Mouse (Mus musculus) MN1 (cell line): Measurements from ENCODE around the gene Actr3.
A peak's percentile ranks its signal among the peaks of the same experiment; 100 is the strongest.
"Not testable (repeated sequence)": the region's sequence is repeated elsewhere in the genome, so short reads cannot be mapped to it uniquely, and the experiment has no call there.

Experiments
- DNase-seq: peaks from one replicate; pipeline ENCODE4 v3.0.0-alpha.2; 2016; ENCODE audit warnings: low spot score

Gene Actr3

GRCm38 (mm10) chr1:125437927-125438326 lies 2.4 kb upstream of the Actr3 start:
- no peak for DNase-seq

GRCm38 (mm10) chr1:125437161-125437560 lies 1.6 kb upstream of the Actr3 start:
- DNase-seq: no peak

GRCm38 (mm10) chr1:125435018-125435368 lies 534 bp downstream of the Actr3 start:
- no peak for DNase-seq

DNA sequence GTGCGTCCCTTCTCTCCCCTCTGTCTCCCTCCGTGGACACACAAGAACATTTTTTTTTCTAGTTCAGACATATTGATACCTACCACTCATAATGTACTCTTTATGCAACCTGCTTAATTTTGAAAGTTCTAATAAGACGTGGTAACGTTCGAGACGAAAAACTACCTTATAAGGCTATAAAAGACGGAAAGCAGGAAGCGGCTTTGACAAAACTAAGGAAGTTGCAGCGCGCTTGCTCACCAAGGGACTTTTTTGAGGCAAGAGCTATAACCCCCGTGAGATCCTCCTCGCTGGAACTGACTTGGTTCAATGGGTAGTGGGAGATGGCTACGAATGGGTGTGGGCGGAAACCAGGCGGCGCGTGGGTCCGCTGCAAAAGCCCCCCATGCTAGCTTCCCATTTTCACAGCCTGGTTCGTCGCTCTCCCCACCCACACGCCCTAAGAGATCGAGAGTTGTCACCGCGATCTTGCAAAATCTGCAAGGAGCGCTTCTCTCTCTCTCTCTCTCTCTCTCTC lies 984 bp downstream of the Actr3 start:
- peak; percentile 36 for DNase-seq

GRCm38 (mm10) chr1:125431286-125431685 lies 4.2 kb downstream of the Actr3 start:
- DNase-seq: no peak

- no peak for DNase-seq
Observed at GRCm38 (mm10) chr1:125430737-125431136, 4.8 kb downstream of the Actr3 start.

GRCm38 (mm10) chr1:125429984-125430383 lies 5.5 kb downstream of the Actr3 start:
- no peak for DNase-seq

DNA sequence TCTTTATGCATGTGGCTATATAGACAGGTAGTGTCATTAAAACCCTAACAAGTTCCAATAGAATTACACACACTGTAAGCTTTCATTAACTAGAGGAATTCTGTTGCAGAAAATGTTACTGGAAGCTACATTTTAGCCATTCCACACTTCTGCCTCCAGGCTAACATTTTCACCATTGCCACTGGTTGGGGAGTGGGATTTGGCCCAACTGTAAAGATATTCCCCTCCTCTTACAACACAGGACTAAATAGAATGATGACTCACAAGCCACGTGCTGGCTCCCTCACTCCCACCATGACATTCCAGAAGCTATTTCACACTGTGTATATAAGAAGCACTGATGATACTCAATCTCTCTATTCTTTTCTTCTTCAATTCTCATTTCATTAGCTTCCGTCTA lies 7.2 kb downstream of the Actr3 start:
- DNase-seq: no peak

DNA sequence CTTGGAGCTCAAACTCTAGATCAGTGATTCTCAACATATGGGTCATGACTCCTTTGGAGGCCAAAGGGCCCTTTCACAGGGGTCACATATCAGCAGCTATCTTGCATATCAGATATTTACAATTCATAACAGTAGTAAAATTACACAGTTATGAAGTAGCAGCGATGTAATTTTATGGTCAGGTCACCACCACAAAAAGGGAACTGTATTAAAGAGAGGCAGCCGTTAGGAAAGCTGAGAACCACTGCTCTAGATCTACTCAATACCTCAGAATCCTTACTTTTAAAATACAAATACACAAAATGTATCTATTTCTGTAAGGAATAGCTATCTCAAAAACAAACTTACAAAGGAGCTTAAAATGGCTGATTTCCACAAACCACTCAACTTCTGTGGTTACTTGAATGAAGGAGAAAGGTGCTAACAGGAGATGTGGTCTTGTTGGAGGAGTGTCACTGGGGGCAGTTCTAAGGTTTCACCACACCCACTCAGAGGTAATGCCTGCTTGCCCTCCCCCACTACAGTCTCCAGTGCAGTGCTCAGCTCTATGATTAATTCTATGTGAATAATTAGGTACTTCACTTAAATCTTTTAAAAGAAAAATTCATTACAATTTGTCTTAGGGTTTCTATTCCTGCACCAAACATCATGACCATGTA lies 9.0 kb downstream of the Actr3 start:
- no peak for DNase-seq

DNA sequence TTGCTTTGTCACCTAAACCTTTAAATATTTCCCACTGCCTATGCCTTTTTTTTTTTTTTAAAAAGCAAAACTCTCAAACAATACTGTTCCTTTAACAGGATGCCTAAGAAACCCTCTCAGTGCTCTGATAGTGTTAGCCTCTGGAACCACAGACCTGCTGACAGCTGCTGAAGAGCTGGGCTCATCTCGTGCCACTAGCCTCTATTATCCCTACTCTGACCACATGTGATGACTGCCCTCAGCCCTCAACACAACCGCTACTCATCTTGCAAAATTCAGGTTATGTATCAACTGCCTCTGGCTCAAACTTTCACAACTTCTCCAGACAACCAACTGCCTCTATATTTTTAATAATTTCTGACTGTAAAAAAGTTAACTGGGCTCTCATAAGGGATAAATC lies 15.6 kb downstream of the Actr3 start:
- no peak for DNase-seq

DNA sequence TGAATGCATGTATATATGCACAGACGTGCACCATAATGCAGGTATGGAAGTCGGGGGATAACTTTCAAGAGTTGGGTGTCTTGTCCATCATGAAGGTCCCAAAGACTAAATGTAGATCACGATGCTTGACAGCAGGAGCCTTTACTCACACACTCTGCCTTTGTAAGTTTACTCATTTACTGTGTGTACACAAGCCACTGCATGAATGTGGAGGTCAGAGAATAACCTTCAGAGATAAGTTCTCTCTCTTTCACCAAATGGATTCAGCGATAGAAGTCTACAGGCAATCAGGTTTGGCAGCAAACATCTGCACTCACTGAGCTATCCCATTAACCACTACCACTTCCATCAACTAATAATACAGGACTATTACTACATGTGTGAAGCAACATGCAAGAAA lies 16.8 kb downstream of the Actr3 start:
- DNase-seq: no peak

GRCm38 (mm10) chr1:125407220-125407619 lies 28.3 kb downstream of the Actr3 start:
- DNase-seq: no peak

GRCm38 (mm10) chr1:125395391-125395790 lies 40.1 kb downstream of the Actr3 start:
- no peak for DNase-seq

- DNase-seq: not testable (repeated sequence)
Observed at GRCm38 (mm10) chr1:125393324-125393723, 42.2 kb downstream of the Actr3 start.

DNA sequence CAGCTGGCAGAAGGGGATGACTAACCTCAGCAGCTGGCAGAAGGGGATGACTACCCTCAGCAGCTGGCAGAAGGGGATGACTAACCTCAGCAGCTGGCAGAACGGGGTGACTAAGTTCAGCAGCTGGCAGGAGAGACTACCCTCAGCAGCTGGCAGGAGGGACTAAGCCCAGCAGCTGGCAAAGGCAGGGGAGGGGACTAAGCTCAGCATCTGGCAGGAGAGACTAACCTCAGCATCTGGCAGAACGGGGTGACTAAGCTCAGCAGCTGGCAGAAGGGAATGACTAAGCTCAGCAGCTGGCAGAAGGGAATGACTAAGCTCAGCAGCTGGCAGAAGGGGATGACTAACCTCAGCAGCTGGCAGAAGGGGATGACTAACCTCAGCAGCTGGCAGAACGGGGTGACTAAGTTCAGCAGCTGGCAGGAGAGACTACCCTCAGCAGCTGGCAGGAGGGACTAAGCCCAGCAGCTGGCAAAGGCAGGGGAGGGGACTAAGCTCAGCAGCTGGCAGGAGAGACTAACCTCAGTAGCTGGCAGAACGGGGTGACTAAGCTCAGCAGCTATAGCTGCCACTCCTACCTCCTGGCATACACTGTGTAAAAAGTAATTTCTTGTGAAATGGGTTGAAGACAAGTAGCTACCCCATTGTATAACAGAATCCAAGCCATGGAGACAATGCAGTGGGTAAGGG lies 45.3 kb downstream of the Actr3 start:
- not testable (repeated sequence) for DNase-seq

DNA sequence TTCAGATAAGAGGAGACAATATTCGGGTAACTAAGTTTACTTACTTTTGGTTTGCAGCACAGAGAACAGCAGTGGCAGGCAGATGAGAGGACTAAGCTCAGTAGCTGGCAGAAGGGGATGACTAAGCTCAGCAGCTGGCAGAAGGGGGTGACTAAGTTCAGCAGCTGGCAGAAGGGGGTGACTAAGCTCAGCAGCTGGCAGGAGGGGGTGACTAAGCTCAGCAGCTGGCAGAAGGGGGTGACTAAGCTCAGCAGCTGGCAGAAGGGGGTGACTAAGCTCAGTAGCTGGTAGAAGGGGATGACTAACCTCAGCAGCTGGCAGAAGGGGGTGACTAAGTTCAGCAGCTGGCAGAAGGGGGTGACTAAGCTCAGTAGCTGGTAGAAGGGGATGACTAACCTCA lies 45.9 kb downstream of the Actr3 start:
- not testable (repeated sequence) for DNase-seq

DNA sequence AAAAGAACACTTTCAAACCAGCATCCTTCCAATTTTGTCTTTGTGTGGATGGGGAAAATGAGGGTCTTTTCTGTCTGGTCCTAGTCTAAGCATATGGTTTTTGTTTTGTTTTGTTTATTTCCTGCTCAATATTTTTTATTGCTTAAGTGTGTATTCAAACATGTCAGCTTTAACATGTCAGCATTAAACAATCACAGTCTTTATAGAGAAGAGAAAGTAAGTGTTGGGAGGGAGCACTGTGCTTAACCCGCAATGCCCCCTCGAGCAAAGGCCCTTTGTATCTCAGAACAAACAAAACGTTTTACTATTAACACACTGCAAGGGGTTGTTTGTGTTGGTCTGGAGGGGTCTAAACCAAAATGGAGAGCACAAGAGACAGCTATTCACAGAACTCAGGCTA lies 47.2 kb downstream of the Actr3 start:
- DNase-seq: no peak

DNA sequence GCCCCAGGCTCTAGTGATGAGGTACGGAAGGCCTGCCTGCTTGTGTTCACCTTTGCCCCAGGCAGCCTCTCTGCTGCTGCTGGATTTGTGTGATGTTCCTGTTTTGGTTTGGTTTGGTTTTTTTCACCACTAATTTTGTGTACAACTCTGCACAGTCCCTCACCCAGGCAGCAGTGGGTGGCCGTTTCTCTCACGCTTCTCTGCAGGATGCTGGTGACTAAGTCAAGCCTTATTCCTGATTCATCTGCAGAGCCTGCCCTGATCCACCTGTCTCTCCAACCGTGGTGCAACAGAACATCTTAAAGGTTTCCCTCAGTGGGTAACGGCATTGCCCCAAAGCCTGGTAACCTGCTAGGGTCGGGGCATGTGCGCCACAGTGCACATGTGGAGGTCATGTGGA lies 49.3 kb downstream of the Actr3 start:
- no peak for DNase-seq

DNA sequence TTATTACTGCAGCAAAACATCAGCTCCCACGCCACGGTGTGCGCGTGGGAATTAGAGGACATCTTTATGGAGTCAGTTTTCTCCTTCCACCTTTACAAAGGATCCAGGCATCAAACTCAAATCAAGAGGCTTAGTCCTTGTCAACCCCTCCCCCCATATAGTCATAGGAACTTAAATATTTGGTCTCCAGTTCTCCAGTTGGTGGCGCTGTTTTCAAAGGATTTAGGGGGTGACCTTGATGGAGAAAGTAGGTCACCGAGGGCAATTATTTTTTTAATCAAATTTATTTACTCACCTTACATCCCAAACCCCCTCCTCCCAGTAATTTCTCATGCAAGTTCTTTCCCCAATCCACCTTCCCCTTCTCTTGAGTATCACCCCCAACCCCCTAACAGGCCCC lies 52.9 kb downstream of the Actr3 start:
- no peak for DNase-seq

DNA sequence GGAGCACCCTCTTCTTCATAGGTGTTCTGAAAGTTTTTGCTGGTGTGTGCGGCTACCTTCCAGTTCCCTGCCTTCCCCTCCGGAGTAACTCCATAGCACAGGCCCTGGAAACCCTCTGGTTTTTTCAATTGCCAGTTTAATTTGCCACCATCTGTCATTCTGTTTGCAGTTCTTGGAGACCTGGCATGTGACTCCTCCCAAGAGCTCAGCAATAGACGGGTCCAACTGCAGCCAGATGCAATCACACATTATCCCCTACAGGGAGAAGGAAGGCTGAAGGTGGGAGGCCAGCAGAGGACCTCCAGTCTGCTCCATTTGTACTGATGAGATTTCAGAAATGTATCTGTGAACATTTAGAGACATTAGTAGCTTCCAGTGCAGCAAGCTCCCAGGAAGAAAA lies 56.6 kb downstream of the Actr3 start:
- DNase-seq: no peak

- DNase-seq: no peak
Observed at GRCm38 (mm10) chr1:125372855-125373254, 62.7 kb downstream of the Actr3 start.

DNA sequence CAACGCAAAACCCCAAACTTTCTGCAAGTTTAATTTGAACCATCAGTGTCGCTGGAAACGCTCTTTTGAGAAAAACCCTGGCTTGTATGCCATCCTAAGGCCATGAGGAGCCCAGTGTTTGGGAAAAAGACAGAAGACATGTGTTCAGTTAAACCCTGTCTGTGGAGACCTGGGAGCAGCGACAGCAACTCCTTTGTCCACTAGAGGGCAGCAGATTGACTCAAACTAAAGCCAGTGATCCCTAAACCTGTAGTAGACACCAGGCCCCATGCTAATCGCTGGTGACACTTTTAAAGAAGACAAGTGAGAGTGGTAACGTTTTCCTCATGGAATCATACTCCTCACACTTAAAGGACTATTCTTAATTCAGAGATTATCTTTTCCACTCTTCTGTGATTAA lies 64.7 kb downstream of the Actr3 start:
- DNase-seq: peak; percentile 68

DNA sequence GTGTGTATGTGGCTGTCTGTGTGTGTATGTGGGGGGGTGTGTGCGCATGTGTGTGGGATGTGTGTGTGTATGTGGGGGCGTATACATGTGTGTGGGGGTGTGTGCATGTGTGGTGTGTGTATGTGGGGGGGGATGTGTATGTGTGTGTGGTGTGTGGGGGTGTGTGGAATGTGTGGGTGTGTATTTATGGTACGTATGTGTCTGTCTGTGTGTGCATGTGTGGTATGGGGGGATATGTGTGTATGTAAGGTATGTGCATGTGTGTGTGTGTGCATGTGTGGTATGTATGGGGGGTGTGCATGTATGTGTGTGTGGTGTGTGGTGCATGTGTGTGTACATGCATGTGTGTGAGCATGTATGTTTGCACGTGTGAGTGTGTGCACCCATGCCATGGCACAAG lies 70.0 kb downstream of the Actr3 start:
- no peak for DNase-seq
